Mouse (Mus musculus) heart, embryonic 13.5 days (tissue): Measurements from ENCODE around the gene Il24. TPM values are rescaled to one million over a fixed set of nuclear protein-coding genes. Genes with fewer than 3 reads are reported as not detected.

Experiments used
- ATAC-seq: fragments of 200-750 bp; cut with Nextera tagmentation; 2 replicates; pipeline ENCODE4 v1.8.0; 2017; ENCODE audit warnings: moderate TSS enrichment; ENCODE audit not compliant: insufficient number of reproducible peaks, low FRiP score, low TSS enrichment; ENCODE audit errors: extremely low read depth
- H3K27ac ChIP-seq: fragments of 300-500 bp; sonication (generic); replicated peaks from 2 replicates; pipeline ENCODE4 v1.5.1; 2015; ENCODE audit warnings: moderate library complexity, mild to moderate bottlenecking, inconsistent platforms
- H3K27me3 ChIP-seq: fragments of 300-500 bp; sonication (generic); replicated peaks from 2 replicates; pipeline ENCODE4 v1.6.1; 2015; ENCODE audit warnings: mild to moderate bottlenecking, inconsistent platforms
- H3K36me3 ChIP-seq: fragments of 300-500 bp; sonication (generic); 2 replicates; pipeline ENCODE4 v1.6.1; 2015; ENCODE audit warnings: mild to moderate bottlenecking, inconsistent platforms
- H3K4me1 ChIP-seq: fragments of 300-500 bp; sonication (generic); 2 replicates; pipeline ENCODE4 v1.6.1; 2015; ENCODE audit warnings: inconsistent platforms
- H3K4me2 ChIP-seq: fragments of 300-500 bp; sonication (generic); 2 replicates; pipeline ENCODE4 v1.6.1; 2015; ENCODE audit warnings: inconsistent platforms, mild to moderate bottlenecking, moderate library complexity
- H3K4me3 ChIP-seq: fragments of 300-500 bp; sonication (generic); 2 replicates; pipeline ENCODE4 v1.5.1; 2015; ENCODE audit warnings: moderate library complexity, mild to moderate bottlenecking, inconsistent platforms
- H3K9ac ChIP-seq: fragments of 300-500 bp; sonication (generic); 2 replicates; pipeline ENCODE4 v1.6.1; 2015; ENCODE audit warnings: inconsistent platforms, mild to moderate bottlenecking, moderate library complexity
- H3K9me3 ChIP-seq: fragments of 300-500 bp; sonication (generic); 2 replicates; pipeline ENCODE4 v1.6.1; 2016; ENCODE audit warnings: inconsistent platforms
- WGBS: fragments of 180-500 bp; shearing (Covaris S2); methylation state at CpG from one replicate; pipeline ENCODE4 v1.1.7; 2015; ENCODE audit warnings: mixed read lengths; 5-methylcytosine and 5-hydroxymethylcytosine counted together
- polyA plus RNA-seq: library from polyadenylated mRNA; unstranded; fragments of >200 nt; fragmentation: Nextera tagmentation; extraction: Ambion mirVana; gene quantifications from 2 replicates; pipeline ENCODE4 v1.2.1, GENCODE M21; 2015

Il24 gene
- polyA plus RNA-seq, 1 experiment from 2014 or later, result not detected

DNA sequence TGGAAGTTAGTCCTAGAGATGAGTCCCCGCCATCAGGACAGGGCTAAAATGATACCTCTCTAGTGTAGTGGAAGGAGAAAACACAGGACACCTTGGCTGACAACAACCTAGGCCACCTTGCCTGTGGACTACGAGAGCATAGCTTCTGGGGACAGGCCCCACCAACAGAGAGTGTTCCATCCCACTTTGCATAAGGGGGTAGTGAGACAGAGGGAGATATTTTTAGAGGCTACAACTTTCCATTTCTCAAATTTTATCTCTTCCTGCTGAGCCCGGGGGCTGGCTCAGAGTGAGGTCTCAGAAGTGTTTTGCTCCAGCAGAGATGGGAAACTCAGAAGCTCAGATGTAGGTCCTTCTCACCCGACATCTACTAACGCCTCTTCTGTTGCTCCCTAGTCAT is 36.8 kb downstream of the Il24 start:
- H3K9ac ChIP-seq, result no peak overlapping the region
- no peak overlapping the region for H3K27ac ChIP-seq
- no peaks in the 10 kb centered on the region for H3K9me3 ChIP-seq
- peaks cover 7% of the 10 kb centered on the region; the same call in 1 of the 2 replicates for H3K4me1 ChIP-seq
- 0 out of 2 replicates have a peak, but pooled peaks cover 5% of the 10 kb centered on the region for H3K27me3 ChIP-seq
- H3K4me2 ChIP-seq, result no peak overlapping the region
- no peaks in the 10 kb centered on the region for H3K36me3 ChIP-seq
- H3K4me3 ChIP-seq, result no peak overlapping the region
- 41% methylated on average over 5 of the region's 5 CpGs for WGBS
- ATAC-seq, result no peak

DNA sequence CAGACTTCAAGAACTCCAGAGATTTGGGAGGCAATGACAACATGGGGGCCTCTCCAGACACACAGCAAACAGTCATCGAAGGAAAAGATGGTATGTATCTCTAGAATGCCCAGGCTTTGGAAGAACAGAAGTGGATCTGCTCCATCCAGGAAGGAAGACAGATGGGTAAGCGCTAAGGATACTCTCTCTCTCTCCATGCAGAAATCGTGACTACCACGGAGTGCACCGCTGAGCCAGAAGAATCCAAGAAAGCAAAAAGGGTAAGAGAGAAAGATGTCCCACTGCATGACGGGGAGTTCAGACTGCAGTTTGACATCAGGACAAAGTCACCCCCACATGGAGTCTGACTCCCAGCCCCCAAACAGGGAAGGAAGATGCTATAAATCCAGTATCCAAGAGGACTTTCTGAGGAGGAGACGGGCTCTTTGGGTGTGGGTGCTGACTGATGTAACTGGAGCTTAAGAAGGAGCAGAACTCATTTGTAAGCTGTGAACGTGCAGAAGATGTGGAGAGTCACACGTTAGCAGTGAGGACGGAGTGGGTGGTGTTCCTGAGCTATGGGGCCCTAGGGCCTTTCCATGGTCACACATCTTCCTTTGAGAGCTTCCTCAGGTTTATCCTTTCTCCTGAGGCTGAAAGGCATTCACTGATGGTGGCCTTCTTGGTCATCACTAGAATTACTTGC is 37.6 kb downstream of the Il24 start:
- ATAC-seq, result no peak
- H3K9me3 ChIP-seq, result no peaks in the 10 kb centered on the region
- 0 out of 2 replicates have a peak, but pooled peaks cover 5% of the 10 kb centered on the region for H3K27me3 ChIP-seq
- H3K36me3 ChIP-seq, result no peaks in the 10 kb centered on the region
- H3K4me1 ChIP-seq, result peaks cover 7% of the 10 kb centered on the region; the same call in 1 of the 2 replicates
- WGBS, result 87% methylated on average over 10 of the region's 10 CpGs
- H3K9ac ChIP-seq, result no peak overlapping the region
- H3K4me3 ChIP-seq, result no peak overlapping the region
- H3K27ac ChIP-seq, result no peak overlapping the region
- H3K4me2 ChIP-seq, result no peak overlapping the region

DNA sequence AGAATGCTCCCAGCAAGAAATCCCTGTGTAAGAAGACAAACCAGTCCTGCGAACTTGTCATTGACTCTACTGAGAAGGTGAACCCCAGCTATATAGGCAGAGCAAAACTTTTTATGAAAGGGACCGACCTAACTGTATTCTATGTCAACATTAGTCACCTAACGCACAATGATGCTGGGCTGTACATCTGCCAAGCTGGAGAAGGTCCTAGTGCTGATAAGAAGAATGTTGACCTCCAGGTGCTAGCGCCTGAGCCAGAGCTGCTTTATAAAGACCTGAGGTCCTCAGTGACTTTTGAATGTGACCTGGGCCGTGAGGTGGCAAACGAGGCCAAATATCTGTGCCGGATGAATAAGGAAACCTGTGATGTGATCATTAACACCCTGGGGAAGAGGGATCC is 42.7 kb downstream of the Il24 start:
- no peak for ATAC-seq

DNA sequence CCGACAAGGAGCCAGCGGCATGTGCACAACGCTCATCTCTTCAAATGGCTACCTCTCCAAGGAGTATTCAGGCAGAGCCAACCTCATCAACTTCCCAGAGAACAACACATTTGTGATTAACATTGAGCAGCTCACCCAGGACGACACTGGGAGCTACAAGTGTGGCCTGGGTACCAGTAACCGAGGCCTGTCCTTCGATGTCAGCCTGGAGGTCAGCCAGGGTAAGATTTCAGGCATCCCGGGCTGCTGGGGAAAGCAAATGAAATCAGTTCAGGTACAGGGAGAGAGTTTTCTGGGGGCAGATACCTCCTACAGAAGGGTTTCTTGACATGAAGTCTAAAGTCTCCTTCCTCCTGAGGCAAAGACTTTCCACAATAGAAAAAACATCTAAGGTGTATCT is 45.6 kb downstream of the Il24 start:
- H3K27me3 ChIP-seq, result no peaks in the 10 kb centered on the region; the same call in 1 of the 2 replicates
- WGBS, result 78% methylated on average over 7 of the region's 7 CpGs
- H3K9ac ChIP-seq, result no peak overlapping the region
- no peaks in the 10 kb centered on the region for H3K9me3 ChIP-seq
- no peak overlapping the region for H3K27ac ChIP-seq
- H3K4me3 ChIP-seq, result no peak overlapping the region
- H3K36me3 ChIP-seq, result no peaks in the 10 kb centered on the region
- no peak overlapping the region for H3K4me2 ChIP-seq
- ATAC-seq, result no peak
- no peaks in the 10 kb centered on the region for H3K4me1 ChIP-seq

More for the DNA sequence above, 42.7 kb downstream of the Il24 start:
- Histone ChIP-seq H3K4me3 (no peak overlapping the region), H3K36me3 (no peaks in the 10 kb centered on the region), H3K4me1 (no peaks in the 10 kb centered on the region), H3K9ac (no peak overlapping the region), H3K9me3 (no peaks in the 10 kb centered on the region), H3K27ac (no peak overlapping the region), H3K27me3 (0 out of 2 replicates have a peak, but pooled peaks cover 5% of the 10 kb centered on the region), H3K4me2 (no peak overlapping the region)
- 80% methylated on average over 7 of the region's 7 CpGs for WGBS

GRCm38 (mm10) chr1:130840599-130841379 is 46.5 kb downstream of the Il24 start:
- ATAC-seq, result no peak
- H3K27me3 ChIP-seq, result peaks cover 3% of the 10 kb centered on the region; the same call in 1 of the 2 replicates

GRCm38 (mm10) chr1:130838288-130838687 is 49.0 kb downstream of the Il24 start:
- H3K4me2 ChIP-seq, result no peak overlapping the region
- no peak for ATAC-seq
- H3K27me3 ChIP-seq, result peaks cover 5% of the 10 kb centered on the region; the same call in 1 of the 2 replicates
- no peak overlapping the region for H3K4me3 ChIP-seq
- H3K9me3 ChIP-seq, result no peaks in the 10 kb centered on the region
- H3K4me1 ChIP-seq, result peaks cover 5% of the 10 kb centered on the region
- H3K9ac ChIP-seq, result no peak overlapping the region
- WGBS, result 45% methylated on average over 6 of the region's 6 CpGs
- no peaks in the 10 kb centered on the region for H3K36me3 ChIP-seq
- no peak overlapping the region for H3K27ac ChIP-seq

More at GRCm38 (mm10) chr1:130840599-130841379, 46.5 kb downstream of the Il24 start:
- Histone ChIP-seq H3K4me3 (no peak overlapping the region), H3K4me2 (no peak overlapping the region), H3K27ac (no peak overlapping the region), H3K9ac (no peak overlapping the region), H3K36me3 (no peaks in the 10 kb centered on the region), H3K9me3 (no peaks in the 10 kb centered on the region), H3K4me1 (no peaks in the 10 kb centered on the region)
- WGBS, result 72% methylated on average over 8 of the region's 8 CpGs

DNA sequence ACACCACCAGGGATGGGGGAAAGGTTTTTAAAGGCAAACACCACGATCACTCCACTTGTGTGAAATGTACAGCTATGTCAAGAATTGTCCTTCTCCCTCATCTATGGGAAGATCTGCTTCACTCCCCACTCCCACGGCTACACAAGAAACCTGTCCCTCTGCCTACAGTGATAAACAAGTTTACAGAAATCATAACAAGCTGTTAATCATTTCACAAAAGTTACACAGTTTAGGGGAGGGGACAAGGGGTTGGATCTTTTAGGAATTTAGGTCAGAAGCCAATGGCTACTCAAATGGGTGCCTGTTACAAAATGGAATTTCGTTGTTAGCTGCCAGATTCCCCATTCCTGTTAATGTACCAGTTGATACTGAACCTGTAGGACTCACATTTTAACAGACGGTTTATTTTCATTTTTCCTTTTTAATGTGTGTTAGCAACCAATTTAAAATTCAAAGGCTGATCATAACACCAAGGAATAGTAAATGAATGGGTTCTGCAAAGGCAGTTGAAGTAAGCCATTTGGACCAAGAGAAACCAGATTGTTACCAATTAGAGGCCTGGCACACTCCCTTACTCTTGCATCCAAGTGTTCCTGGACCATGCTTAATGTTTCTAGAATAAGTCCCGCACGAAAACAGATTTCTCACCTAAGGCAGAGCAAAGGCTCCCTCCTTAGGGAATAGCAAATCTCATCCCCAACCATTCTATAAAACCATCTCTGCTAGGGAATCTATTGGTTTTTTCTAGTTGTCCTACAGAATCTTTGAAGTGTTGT is 51.9 kb downstream of the Il24 start:
- Histone ChIP-seq H3K4me1 (peaks cover 22% of the 10 kb centered on the region), H3K9ac (no peak overlapping the region), H3K9me3 (no peaks in the 10 kb centered on the region), H3K4me3 (no peak overlapping the region), H3K27me3 (peaks cover 5% of the 10 kb centered on the region; the same call in 1 of the 2 replicates), H3K27ac (no peak overlapping the region), H3K36me3 (no peaks in the 10 kb centered on the region), H3K4me2 (no peak overlapping the region)
- WGBS, result 83% methylated on average over 6 of the region's 6 CpGs
- no peak for ATAC-seq

DNA sequence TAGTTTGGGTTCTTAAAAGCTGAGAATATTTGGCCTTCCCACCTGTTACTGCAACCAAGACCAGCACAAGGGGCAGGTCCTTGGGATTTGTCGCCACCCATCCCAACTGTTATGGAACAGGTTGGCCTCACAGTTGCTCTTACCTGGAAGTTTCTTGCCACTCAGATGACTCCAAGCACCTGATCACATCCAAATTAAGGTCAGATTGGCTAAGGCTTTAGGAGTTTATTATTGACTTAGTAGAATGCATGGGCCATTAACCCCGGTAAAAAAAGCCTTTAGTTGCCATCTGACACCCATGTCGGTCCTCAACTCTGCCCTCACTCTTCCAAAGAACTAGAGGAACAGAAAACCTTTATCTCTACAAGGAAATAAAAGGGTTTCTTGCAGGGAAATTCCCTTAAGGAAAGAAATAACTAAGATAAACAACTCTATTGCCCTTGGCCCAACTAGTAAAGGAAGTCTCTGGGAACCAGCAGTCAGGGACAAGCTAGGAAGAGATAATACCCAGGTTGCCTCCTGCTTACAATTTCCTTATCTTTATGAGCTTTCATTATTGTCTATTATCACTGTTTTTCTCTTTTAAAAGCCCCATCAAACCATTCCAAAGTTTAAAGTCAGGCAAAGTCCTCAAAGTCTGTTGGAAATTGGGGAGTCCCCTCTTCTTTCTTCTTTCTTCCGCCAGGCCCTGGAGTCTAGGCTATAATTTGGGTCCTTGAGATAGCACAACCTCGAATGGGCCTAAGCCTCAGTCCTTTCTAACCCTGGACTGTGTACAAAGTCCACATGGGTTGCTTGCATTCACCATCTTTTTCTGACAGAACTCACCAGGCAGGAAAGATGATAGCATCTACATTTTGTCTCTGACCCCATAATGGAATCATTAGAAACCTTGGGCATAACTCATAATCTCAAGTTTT is 54.8 kb downstream of the Il24 start:
- H3K4me1 ChIP-seq, result peaks cover 32% of the 10 kb centered on the region
- no peaks in the 10 kb centered on the region for H3K36me3 ChIP-seq
- no peaks in the 10 kb centered on the region for H3K9me3 ChIP-seq
- no peak overlapping the region for H3K27ac ChIP-seq
- H3K9ac ChIP-seq, result no peak overlapping the region
- no peak for ATAC-seq
- H3K4me2 ChIP-seq, result no peak overlapping the region
- WGBS, result 71% methylated on average over 5 of the region's 5 CpGs
- H3K27me3 ChIP-seq, result peaks cover 7% of the 10 kb centered on the region
- no peak overlapping the region for H3K4me3 ChIP-seq
